Mouse (Mus musculus) left cerebral cortex, postnatal 36 days (tissue): Measurements from ENCODE around the gene Mrps22. TPM values are rescaled to one million over a fixed set of nuclear protein-coding genes. Genes with fewer than 3 reads are reported as not detected.

Experiments
- DNase-seq, 2 experiments: peaks; one replicate each; pipeline ENCODE4 v3.0.0; 2021 to 2022; ENCODE audit warnings: low spot score in 2 of 2, mixed read lengths in 1 of 2
- intact Hi-C: fragments of 180-260 bp; cut with DNase I; formaldehyde crosslinking; loops from one replicate; pipeline ENCODE4 v1.15.1; 2025
- total RNA-seq, 2 experiments: library from RNA; stranded (reverse); gene quantifications; 2 replicates each; pipeline ENCODE4 v1.2.3; 2021

The Mrps22 gene
- 10 to 100 TPM; 26.7 to 28.7 TPM for total RNA-seq

GRCm38 (mm10) chr9:98601156-98601836 is at the start of gene Mrps22:
Mrps22 (minus strand) TSS chr9:98601660.
- intact Hi-C loops: no loop called here
- DNase-seq: peak; percentile 80 to 83

DNA sequence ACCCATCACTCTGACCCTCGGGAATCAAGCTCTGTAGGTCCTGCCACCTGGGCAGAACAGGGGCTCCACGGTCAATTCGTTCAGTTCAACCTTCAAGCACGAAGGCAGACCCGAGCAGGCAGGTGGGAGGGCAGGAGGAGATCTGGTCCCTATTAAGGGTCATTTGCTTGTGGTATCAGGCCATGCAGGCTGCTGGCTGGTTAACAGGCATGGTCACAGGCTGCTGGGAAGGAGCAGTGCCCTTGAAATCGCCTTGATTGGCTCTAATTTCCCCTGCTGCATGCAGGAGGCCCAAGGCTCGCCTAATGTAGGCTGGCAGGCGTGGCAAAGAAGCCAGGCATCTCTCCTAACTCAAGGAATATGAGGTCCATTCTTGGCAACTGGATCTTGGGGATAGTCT is 49.1 kb upstream of the Mrps22 start:
- intact Hi-C loops: no loop called here
- DNase-seq: no peak

DNA sequence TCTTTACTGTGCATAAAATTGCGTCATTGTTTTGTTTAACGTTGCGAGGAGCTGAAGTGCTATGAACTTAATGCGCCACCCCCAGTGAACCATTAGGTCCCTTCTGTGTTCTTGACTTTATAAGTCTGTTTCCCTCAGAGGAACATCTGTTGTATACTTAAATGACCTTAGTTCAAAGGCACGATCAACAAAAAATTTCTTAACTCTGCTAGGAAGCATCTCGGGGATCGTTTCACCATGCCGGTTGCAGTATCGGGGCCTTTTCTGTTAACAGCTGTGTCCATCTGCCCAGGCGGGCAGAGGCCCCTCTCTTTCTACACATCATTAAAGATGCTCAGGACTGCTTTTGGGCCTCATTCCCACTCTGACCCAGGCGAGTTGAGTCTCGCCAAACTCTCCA is 46.0 kb upstream of the Mrps22 start:
- DNase-seq: no peak
- intact Hi-C loops: loop anchor here (10.0 kb wide), 1 partner anchor 307 kb away; the partner anchor contains the start of gene Foxl2

GRCm38 (mm10) chr9:98645750-98646149 is 44.3 kb upstream of the Mrps22 start:
- DNase-seq: peak; percentile 64
- intact Hi-C loops: loop anchor here (1.0 to 10.0 kb wide), 2 partner anchors 164 to 309 kb away; partner anchors contain the start of gene Foxl2

DNA sequence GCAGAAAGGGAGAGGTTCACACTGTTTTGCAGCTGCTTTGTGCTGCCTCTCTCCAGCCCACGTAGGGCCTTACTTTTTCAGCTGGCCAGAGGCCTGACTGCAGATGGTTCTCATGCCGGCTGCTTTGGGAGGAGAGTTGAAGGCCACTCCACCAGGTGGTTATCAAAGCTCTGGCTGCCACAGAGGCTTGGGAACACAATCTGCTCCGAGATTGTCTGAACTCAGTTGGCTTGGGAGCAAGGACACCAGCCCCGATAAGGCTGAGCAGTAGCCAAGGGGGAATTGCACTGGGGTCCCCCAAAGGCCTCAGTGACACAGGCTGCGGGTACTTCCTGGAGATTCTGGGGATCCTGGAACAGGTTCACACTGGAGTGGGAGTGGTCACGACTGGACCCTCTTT is 40.7 kb upstream of the Mrps22 start:
- no peak for DNase-seq
- intact Hi-C loops: loop anchor here (10.0 kb wide), 1 partner anchor 313 kb away; the partner anchor contains the start of gene Foxl2

DNA sequence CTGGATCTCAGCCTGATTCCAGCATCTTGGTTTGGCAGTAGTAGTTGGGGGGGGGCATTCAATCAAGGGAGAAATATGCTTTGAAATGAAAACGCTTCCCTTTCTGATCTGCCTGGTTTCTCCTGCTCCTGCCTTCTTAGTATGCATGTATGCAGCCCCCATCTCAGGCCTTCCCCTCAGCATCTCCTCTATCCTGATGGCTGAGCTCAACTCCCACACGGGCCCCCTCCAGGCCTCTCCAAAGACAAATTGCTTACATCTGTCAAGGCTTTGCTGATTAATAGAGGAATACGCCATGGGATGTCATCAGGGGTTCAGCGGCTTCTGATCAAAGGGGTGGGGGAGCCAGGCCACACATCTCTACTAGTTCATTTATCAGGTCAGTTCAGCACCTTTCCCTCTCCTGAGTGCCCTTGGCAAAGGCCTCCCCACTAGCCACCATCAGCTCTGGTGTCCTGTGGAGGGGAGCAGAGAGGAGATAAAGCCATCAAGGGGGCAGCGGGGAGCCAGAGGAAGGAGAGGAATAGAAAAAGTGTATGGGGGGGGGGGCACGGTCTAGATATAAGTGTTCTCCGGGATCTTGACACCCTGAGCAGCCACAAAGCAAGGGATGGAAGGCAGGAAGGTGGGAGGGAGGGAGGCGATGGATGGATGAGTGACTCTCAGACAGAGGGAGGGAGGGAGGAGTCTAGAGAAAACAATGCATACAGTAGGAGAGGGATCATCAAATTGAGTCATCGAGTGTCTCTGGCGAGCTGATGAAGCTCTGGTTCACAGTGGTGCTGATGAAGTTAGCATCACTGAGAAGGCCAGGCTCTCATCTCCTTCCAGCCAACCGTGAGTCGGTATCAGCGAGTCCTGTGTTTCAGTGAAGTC is 32.1 kb upstream of the Mrps22 start:
- DNase-seq: no peak
- intact Hi-C loops: no loop called here

GRCm38 (mm10) chr9:98628480-98628879 is 27.0 kb upstream of the Mrps22 start:
- DNase-seq: no peak
- intact Hi-C loops: no loop called here

GRCm38 (mm10) chr9:98604896-98605295 is 3.4 kb upstream of the Mrps22 start:
- intact Hi-C loops: no loop called here

DNA sequence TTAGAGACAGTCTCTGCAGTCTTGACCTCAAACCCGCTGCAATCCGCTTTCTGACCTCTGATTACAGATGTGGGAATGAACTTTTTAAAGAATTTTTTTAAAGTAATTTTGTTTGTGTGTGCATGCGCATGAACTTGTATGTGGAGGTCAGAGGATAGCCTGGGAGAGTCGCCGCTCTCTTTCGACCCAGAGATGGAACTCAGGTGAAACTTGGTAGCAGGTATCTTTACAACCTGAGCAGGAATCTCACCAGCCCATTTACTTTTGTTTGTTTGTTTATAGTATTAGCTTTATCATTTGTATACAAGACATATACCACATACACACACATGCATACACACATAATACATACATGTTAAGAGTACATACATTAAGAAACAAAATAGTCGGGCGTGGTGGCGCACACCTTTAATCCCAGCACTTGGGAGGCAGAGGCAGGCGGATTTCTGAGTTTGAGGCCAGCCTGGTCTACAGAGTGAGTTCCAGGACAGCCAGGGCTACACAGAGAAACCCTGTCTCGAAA is 438 bp upstream of the Mrps22 start:
- no peak for DNase-seq
- intact Hi-C loops: no loop called here

More at GRCm38 (mm10) chr9:98604896-98605295, 3.4 kb upstream of the Mrps22 start:
- DNase-seq: no peak

GRCm38 (mm10) chr9:98600094-98600493 is 1.4 kb downstream of the Mrps22 start:
- DNase-seq: no peak
- intact Hi-C loops: no loop called here

GRCm38 (mm10) chr9:98583852-98584251 is 17.6 kb downstream of the Mrps22 start:
- intact Hi-C loops: no loop called here
- DNase-seq: no peak

DNA sequence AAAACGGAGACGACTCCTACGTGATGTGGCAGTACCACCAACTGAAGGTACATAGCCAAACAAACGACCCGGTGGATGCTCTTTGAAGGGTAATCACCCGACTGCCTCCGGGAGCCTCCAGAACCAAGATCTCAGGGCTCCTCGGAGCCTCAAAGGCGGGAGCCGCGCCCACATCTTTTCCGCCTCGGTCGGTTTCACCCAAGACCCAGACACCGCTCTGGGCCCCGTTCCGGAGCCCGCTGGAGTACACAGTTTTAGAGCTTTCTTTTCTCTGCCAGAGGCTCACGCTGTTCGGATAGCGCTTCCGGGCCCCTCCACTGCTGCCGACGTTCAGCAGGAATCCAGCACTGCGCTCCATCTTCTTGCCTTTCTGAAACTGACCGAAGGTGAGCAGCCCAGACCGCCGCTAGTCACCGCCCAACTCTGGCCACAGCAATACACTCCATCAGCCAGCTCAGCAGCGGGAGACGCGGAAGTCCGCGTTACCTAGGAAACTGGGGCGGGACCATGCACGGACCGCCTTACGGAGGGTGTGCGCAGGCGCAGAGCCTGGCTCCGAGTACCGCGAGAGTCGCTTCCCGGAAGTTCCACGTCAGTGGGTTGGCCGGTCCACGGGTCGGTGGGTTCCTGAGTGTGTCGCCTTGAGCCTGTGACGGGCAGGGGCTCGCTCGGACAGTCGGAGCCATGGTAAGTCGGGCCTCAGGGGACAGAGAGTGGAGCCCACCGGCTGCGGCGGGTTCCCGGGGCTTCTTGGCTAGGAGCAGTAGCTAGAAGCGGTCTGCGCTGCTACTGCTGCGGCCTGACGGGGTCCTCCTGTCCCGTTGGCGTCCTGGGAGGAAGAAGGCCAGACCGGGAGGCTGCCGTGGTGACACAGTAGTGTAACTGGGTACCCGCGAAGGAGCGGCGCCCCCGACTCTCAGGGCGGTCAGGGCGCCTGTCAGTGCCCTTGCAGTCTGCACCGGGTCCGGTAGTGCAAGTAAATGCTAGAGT is 38.0 kb downstream of the Mrps22 start, which contains the start of gene Copb2:
TSS of gene Copb2 (plus strand) at position 585 of the 990 bp plus-strand sequence.
- intact Hi-C loops: no loop called here
- peak; percentile 99 for DNase-seq

DNA sequence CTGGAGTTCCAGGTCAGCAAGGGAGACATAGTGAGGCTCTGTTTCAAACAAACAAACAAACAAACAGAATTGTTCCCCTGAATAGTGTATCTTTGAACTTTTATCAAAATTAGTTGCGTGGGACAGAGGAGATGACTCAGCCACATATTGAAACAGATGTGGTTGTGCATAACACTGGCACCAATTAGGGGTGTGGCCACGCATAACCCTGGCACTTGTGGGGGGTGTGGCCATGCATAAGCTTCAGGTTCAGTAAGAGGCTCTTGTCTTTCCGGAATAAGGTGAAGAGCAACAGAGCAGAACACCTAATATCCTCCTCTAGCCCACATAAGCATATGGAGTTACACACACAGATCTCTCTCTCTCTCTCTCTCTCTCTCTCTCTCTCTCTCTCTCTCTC is 57.4 kb downstream of the Mrps22 start:
- intact Hi-C loops: no loop called here
- DNase-seq: no peak

Other genes with a start within 250 kb of the Mrps22 start
- gene Rbp1, start 178.7 kb downstream of the Mrps22 start, total RNA-seq: 1 to 10 TPM; 5.4 to 5.7 TPM
- gene Rbp2, start 115.5 kb downstream of the Mrps22 start, total RNA-seq: not detected
- 10 to 100 TPM; 80.7 to 90.5 TPM for gene Copb2, start 37.9 kb downstream of the Mrps22 start, total RNA-seq
- gene Prr23a1, start 240.8 kb upstream of the Mrps22 start, total RNA-seq: not detected